Mouse (Mus musculus) liver, embryonic 11.5 days (tissue): ENCODE data around the gene Gpr88. TPM values are rescaled to one million over a fixed set of nuclear protein-coding genes. Genes with fewer than 3 reads are reported as not detected.

ENCODE experiments used
- ATAC-seq: fragments of 200-750 bp; cut with Nextera tagmentation; replicated peaks from 2 replicates; pipeline ENCODE4 v1.8.0; 2017; ENCODE audit warnings: moderate number of reproducible peaks, mild to moderate bottlenecking, moderate TSS enrichment, moderate library complexity; ENCODE audit not compliant: low FRiP score
- DNase-seq: peaks from one replicate; pipeline ENCODE4 v3.0.0-alpha.2; 2017; ENCODE audit warnings: low spot score
- H3K27ac ChIP-seq: fragments of 300-500 bp; sonication (generic); 2 replicates; pipeline ENCODE4 v1.5.1; 2014; ENCODE audit warnings: mild to moderate bottlenecking, low read depth, low read length, control low read depth
- H3K27me3 ChIP-seq: fragments of 300-500 bp; sonication (generic); replicated peaks from 2 replicates; pipeline ENCODE4 v1.6.1; 2014; ENCODE audit warnings: low read length, mixed read lengths; ENCODE audit not compliant: control insufficient read depth, insufficient read depth
- H3K36me3 ChIP-seq: fragments of 300-500 bp; sonication (generic); 2 replicates; pipeline ENCODE4 v1.6.1; 2014; ENCODE audit warnings: mild to moderate bottlenecking, low read length, moderate library complexity, mixed read lengths; ENCODE audit not compliant: control insufficient read depth, insufficient read depth
- H3K4me1 ChIP-seq: fragments of 300-500 bp; sonication (generic); replicated peaks from 2 replicates; pipeline ENCODE4 v1.6.1; 2014; ENCODE audit warnings: low read length, mixed read lengths; ENCODE audit not compliant: control insufficient read depth, insufficient read depth
- H3K4me2 ChIP-seq: fragments of 300-500 bp; sonication (generic); 2 replicates; pipeline ENCODE4 v1.6.1; 2014; ENCODE audit warnings: mild to moderate bottlenecking, control low read depth, moderate library complexity
- H3K4me3 ChIP-seq: fragments of 300-500 bp; sonication (generic); 2 replicates; pipeline ENCODE4 v1.5.1; 2014; ENCODE audit warnings: low read depth, low read length, control low read depth
- H3K9ac ChIP-seq: fragments of 300-500 bp; sonication (generic); 2 replicates; pipeline ENCODE4 v1.6.1; 2014; ENCODE audit warnings: low read depth, low read length, control low read depth
- H3K9me3 ChIP-seq: fragments of 300-500 bp; sonication (generic); 2 replicates; pipeline ENCODE4 v1.6.1; 2016; ENCODE audit warnings: low read length, inconsistent platforms, mixed read lengths; ENCODE audit not compliant: control insufficient read depth
- WGBS: fragments of 180-500 bp; shearing (Covaris S2); extraction: QIAGEN DNeasy Blood & Tissue Kit; methylation state at CpG from one replicate; pipeline ENCODE4 v1.1.7; 2014; 5-methylcytosine and 5-hydroxymethylcytosine counted together
- polyA plus RNA-seq: library from polyadenylated mRNA; unstranded; fragments of >200 nt; fragmentation: Nextera tagmentation; extraction: Ambion mirVana; gene quantifications from 2 replicates; pipeline ENCODE4 v1.2.1, GENCODE M21; 2014

Gpr88 gene
- polyA plus RNA-seq, 1 experiment from 2014 or later: 0.34 TPM

- 73% methylated on average over 10 of the region's 10 CpGs for WGBS
- Histone ChIP-seq H3K4me3 (no peak overlapping the region), H3K27me3 (no peaks in the 10 kb centered on the region), H3K36me3 (no peaks in the 10 kb centered on the region), H3K9ac (no peak overlapping the region), H3K4me1 (no peaks in the 10 kb centered on the region), H3K4me2 (no peak overlapping the region), H3K9me3 (no peaks in the 10 kb centered on the region), H3K27ac (no peak overlapping the region)
- no peak for ATAC-seq
- no peak for DNase-seq
These were observed 53.2 kb downstream of the Gpr88 start for GRCm38 (mm10) chr3:116200060-116200459.

Other genes starting within 250 kb of the Gpr88 start
- 23.9 and 27.8 TPM in 2 replicates for gene Slc30a7, start 246.1 kb downstream of the Gpr88 start, polyA plus RNA-seq
- 13.0 and 17.4 TPM in 2 replicates for gene Extl2, start 246.0 kb downstream of the Gpr88 start, polyA plus RNA-seq
- gene Vcam1, start 123.8 kb downstream of the Gpr88 start, polyA plus RNA-seq: 64.3 and 67.4 TPM in 2 replicates
- gene Cdc14a, start 170.5 kb upstream of the Gpr88 start, polyA plus RNA-seq: 6.7 and 7.1 TPM in 2 replicates